Mouse (Mus musculus): ENCODE measurements around the gene Zfp867. TPM values are rescaled to one million over a fixed set of nuclear protein-coding genes. Genes with fewer than 3 reads are reported as not detected.

The Zfp867 gene
- 2.9 TPM for polyA plus RNA-seq (2017; shearing (Covaris generic))

DNA sequence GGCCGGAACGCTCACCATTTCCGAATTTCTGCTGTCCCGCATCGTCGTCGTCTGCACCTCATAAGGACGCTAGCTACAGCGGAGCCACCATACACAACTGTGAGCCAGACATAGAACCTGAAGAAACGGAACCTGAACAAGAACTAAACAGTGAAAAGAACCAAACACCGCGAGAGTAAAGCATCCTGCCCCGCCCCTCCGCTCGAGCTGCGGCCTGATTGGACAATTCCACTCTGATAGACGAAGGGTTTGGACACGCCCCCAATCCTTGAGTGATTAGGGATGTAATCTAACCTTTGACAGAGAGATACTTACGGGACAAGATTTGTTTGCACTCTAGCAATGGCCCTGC, at the start of gene Zfp867:
TSS of gene Zfp867 (minus strand) at position 149 of the 352 bp plus-strand sequence.

DNA sequence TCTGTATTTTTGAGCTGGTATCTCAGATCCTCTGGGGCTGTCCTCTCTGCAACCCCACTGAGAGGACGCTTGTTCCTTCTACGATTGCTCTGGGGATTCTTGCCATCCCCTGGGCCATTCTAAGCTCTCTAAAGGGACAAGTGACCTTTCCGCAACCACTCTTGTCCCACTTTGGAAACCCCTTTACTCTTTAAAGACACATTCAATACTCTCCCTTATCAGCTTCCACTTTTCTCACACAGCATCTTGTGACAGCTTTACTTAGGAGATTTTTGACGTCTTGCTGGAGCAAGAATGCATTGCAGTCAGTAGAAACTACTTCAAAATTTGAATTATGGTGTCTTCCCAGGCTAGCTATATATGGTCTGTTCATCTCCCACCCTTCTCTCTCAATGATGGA, 21.2 kb downstream of the Zfp867 start, which contains the start of gene Snap47:
TSS of gene Snap47 (minus strand) at position 101 of the 400 bp plus-strand sequence.

DNA sequence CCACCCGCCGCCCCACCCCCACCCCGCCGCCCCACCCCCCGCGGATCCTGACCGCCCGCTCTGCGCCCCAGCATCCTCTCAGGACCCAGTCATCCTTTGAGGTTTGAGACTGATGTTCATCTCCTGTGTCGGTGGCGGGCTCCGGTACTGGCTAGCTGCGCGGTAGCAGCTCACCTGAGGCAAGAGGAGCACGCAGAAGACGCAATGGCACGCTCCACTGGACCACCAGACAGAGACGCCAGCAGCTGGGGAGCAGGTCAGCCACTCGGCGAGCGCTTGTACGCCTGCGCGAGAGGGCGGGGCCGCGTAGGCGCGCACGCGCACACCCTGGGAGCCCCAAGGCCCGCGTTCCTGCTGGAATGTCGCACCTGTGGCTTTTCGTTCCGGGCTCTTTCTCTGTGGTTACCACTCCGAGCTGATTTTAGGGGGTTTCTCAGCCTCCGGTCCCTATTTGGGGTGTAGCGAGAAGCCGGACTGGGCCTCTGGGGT, 22.5 kb downstream of the Zfp867 start, which contains the start of gene Jmjd4:
TSS of gene Jmjd4 (plus strand) at position 305 of the 489 bp plus-strand sequence.

Other genes with a start within 250 kb of the Zfp867 start
- gene Arf1, start 244.2 kb downstream of the Zfp867 start, polyA plus RNA-seq (2017; shearing (Covaris generic)), result 499 TPM
- not detected for gene Wnt3a, start 181.7 kb downstream of the Zfp867 start, polyA plus RNA-seq (2017; shearing (Covaris generic))
- gene Wnt9a, start 165.5 kb downstream of the Zfp867 start, polyA plus RNA-seq (2017; shearing (Covaris generic)), result not detected
- gene Prss38, start 96.8 kb downstream of the Zfp867 start, polyA plus RNA-seq (2017; shearing (Covaris generic)), result not detected
- gene Jmjd4, start 22.4 kb downstream of the Zfp867 start, polyA plus RNA-seq (2017; shearing (Covaris generic)), result 14.5 TPM
- 64.8 TPM for gene Snap47, start 21.3 kb downstream of the Zfp867 start, polyA plus RNA-seq (2017; shearing (Covaris generic))
- gene Zkscan17, start 54.3 kb upstream of the Zfp867 start, polyA plus RNA-seq (2017; shearing (Covaris generic)), result 28.0 TPM
- not detected for gene Nlrp3, start 69.1 kb upstream of the Zfp867 start, polyA plus RNA-seq (2017; shearing (Covaris generic))
- gene Olfr222, start 103.8 kb upstream of the Zfp867 start, polyA plus RNA-seq (2017; shearing (Covaris generic)), result not detected
- not detected for gene Olfr223, start 120.8 kb upstream of the Zfp867 start, polyA plus RNA-seq (2017; shearing (Covaris generic))
- gene Mprip, start 188.8 kb upstream of the Zfp867 start, polyA plus RNA-seq (2017; shearing (Covaris generic)), result 10.2 TPM